Mouse (Mus musculus): ENCODE results near the gene Tns1.

DNA sequence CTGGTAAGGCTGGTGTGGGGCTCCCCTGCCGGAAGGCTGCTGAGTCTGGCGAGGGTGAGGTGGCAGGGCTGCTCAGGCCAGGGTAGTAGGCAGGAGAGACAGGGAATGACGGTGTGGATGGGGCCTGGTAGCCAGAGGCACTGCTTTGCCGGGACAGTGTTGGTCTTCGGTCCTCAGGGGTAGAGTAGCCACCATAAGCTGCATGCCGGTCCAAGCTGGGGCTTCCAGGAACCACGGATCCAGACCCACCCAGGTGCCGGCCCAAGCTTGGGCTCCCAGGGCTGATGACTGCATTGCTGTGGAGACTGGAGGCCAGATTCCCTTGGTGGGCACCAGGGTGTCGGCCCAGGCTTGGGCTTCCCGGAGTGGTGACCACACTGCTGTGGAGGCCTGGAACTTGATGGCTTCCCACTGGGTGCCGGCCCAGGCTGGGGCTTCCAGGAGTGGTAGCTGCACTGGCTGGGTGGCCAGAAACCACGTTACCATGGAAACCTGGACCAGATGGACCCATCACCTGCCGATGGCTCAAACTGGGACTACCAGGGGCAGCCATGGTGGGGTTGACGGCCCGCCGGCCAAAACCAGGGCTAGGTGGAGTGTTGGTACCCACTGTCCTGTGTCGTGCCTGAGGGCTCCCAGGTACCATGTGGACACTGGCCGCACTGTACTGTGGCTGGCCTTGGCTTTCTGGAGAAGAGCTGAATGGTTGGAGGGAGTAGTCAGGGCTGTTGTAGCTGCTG is 199.2 kb downstream of the Tns1 start:
- TF ChIP-seq CTCF (conservative IDR thresholded peaks at IDR 0.05; ENCODE audit: insufficient read depth, insufficient read length, low read depth, low read length) = no peak
- TF ChIP-seq POLR2A (IDR thresholded peaks at IDR 0.05; ENCODE audit: low read depth, low read length) = no peak
